Mouse (Mus musculus): ENCODE measurements at regions not wholly inside any gene's neighbourhood (a gene's known extent, or its start where the extent isn't known, plus 50 kb on each side); places are given as distances from the start of the nearest gene placed in this dataset.

DNA sequence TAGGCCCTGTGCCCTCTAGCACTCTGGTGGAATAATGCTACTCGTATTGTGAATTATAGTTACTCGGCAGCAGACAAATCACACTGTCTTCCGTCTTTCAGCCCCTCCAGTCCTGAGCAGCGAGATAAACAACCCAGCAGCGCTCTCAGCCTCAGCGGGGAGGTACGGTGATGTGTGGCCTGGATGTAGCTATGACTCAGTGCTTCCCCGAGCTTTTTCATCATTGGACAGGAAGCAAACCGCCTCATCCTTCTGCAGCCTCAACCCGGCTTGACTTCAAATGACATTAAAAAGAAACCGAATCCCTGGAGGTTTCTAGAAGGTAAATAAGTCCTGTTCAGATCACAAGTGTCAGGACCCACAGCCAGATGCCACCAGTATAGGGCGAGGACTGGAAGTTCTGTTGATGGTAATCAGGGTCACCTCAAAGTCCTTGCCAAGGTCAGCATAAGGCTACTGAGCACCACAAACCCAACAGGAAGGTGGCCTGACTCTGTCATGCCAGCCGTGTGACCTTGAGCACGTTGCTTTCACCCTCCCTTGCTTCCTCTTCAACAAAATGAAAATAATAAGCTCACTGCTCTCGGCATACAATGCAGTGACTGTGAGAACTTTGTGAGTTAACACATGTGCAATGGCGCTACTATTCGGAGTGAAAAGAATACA lies 199.0 kb upstream of the Hes1 start:
- DNase-seq (ENCODE audit: low read depth, low spot score) = no peak

DNA sequence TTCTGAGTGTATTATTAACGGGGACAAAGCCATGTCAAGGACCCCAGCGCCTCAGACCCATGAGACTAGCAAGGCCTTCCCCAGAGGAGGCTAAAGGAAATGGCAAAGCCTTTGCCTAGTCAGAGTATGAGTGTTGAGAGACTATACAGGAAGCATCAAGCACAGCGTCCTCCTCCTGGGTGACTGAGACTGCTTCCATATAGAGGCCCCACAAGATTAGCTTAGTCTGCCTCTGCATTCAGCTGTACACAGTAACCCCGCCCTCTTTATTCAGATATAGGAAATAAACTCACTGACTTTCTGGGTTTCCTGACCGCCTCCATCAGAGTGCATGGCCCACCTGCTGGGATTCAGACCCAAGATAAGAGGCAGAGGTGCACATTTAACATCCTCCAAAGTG lies 192.8 kb upstream of the Hes1 start:
- no peak for DNase-seq (ENCODE audit: low read depth, low spot score)

DNA sequence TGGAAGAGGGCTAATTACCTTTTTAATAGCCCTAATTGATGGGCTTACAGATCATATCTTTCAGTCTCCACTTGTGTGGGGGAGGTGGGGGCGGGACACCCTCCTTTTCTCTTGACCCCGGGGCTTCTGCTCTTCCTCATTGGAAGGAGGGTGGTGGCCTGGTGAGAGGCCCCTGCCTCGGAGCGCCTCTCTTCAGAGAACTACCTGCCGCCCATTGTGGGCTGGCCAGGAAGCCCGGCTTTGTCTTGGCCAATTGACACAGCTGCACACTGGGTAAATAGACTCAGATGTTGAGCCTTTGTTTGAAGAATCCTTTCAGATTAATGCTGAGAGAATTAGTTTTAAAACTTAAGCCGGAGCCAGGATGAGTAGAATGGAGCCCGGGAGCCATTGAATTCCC lies 188.0 kb upstream of the Hes1 start:
- DNase-seq (ENCODE audit: low read depth, low spot score) = no peak

DNA sequence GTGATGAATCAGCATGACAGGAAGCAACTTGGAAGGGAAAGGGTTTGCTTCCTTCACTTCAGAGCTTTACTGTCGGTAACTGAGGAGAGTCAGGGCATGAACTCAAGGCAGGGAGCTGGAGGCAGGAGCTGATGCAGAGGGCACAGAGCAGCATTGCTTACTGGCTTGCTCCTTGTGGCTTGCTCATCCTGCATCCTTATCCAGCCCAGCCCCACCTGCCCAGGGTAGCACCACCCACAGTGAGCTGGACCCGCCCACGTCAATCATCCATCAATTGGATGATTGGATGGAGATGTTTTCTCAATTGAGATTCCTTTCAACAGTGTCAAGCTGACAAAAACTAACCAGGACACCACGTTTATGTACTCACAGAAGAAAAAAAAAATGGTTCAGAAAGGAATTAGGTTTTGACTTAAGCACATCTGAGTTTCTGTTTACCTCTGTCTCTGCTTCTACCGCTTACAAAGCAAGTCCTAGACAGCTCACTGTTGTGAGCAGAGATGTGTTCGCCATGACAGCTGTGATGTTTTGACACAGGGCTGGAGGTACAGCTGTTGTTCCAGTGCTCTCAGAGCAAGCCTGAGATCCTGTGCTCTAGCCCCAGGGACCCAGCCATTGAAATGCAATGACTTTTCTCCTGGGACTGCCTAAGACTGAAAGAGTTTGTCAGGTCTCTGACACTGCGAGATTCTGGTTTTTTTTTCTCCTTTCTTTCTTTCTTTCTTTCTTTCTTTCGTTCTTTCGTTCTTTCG lies 186.6 kb upstream of the Hes1 start:
- DNase-seq (ENCODE audit: low read depth, low spot score) = no peak

DNA sequence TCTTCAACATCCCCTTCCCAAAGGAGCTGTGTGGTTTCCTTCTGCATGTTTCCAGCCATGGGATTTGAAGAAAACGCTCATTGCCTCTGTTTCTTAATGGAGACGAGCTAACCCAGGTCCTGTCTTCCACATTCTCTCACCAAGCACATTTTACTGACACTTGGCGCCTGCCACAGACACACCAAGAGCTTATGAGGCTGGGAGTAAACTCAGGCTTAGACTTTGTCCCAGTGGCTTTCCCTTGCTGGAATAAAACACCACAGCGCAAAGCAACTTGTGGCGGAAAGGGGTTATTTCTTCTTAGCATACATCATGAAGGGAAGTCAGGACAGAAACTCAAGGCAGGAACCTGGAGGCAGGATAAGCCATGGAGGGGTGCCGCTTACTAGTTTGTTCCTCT lies 184.5 kb upstream of the Hes1 start:
- DNase-seq (ENCODE audit: low read depth, low spot score) = no peak

DNA sequence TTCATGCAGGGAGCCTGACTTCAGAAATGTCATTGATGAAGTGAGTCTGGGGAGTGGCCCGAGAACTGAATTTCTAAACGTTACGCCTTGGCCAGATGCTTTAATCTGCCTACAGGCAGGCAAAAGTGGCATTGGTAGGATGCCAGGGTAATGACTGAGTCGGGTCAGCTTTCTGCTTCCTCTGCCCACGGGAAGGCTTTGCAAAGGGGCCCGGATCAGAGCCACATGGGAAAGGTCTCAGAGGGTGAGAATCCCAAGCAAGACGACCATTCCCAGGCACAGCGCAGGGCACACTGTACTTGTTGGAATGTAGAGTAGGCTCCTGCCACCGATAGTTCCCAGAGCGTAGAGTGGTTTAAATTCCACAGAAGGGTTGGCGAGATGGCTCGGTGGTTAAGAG lies 182.7 kb upstream of the Hes1 start:
- DNase-seq (ENCODE audit: low read depth, low spot score) = no peak

DNA sequence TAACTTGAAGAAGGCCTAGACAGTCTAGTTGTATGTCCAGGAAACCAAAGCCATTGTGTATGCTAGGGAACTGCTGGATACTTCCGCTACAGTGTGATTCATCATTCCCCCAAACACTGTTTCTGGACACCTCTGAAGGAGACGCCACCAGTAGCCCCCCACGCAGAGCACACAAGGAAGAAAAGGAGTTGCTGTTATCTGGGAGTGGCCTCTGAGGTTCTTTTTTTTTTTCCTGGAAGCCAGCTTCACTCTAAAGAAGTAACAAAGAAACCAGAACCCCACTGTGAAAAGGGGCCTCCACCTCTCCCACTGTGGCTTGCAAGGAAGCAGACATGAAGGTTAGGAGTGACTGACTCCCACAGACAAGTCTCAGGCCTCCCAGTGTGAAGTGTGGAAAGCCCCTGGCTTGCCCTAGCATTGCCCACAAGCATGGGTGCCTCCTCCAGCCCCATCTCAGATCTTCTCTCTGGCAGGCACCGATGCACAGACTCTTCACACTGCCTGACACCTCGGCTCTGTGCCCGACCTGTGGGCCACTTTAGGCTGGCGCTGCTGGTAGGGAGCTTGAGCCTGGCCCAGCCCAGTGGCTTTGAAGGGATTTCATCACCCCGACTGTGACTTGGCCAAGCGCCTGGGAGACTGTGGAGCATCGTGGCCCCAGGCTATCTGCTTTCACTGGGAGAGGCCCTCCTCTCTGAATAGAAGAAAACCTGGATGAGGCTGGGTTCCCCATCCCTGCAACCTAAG lies 181.8 kb upstream of the Hes1 start:
- DNase-seq (ENCODE audit: low read depth, low spot score) = no peak

DNA sequence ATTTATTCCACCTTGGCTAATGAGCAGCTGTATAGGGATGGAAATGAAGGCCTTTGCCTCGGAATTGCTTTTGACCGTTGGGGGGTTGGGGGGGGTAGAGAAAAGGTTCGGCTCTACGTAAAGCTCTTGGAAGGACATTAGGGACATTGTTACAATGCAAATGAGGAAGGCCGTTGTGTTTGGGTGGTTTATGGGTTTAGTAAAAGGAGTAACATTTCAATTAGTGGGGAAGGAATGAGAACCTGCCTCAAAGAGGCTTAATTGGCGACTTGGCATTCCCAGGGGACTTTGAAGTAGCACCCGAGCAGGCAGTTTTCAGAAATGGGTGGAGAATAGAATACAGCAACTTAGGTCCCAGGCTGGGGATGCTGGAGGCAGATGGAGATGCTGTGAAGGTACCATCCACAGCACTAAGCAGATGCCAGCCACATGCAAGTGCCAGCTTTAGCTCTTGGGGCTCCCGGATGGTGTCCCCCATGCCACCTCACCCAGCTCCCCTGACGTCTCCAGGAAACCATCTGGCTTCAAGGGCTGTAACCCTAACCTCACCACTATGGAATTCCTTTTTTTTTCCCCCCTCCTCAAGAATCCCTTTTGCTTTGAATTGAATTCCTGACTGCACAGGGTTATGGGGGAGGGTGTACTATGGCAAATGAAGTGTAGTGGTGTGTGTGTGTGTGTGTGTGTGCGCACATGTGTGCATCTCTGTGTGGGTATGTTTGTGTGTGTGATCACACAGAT lies 180.8 kb upstream of the Hes1 start:
- DNase-seq (ENCODE audit: low read depth, low spot score) = peak; percentile 79

DNA sequence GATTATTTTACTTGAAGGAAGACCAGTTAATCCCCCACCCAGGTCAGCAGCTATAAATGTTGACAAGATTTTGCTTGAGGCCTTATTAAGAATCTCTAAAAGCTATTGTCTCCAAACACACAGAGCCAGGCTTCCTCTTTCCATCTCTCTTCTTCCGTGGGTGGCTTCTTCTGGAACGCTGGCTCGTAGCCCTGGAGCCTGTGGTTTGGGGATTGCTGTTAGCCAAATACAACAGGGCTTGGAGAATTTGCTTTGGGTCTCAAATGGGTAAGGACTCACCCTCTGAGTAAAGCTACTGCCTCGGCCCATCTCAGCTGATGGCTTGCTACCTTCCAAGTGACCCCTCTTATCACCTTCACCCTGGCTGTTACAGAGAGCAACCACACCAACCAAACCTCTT lies 179.3 kb upstream of the Hes1 start:
- no peak for DNase-seq (ENCODE audit: low read depth, low spot score)

DNA sequence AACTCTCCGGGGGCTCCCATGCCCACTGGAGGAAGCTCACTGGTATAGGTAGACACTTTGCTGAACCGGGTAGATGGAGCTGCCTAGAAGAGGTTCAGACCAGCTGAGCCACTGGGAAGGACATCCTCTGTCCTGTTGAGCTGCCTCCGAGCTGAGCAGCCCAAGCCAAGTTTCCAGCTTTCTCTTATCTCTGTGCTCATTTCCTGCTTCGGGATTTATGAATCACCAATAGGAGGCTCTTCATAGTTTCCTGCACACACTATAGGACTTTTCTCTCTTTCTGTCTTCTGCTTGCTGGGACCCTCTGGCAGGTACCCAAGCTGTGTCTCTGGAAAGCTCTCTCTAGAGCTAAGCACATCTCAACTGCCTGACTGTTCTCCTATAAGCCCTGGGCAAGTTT lies 177.4 kb upstream of the Hes1 start:
- DNase-seq (ENCODE audit: low read depth, low spot score) = no peak

DNA sequence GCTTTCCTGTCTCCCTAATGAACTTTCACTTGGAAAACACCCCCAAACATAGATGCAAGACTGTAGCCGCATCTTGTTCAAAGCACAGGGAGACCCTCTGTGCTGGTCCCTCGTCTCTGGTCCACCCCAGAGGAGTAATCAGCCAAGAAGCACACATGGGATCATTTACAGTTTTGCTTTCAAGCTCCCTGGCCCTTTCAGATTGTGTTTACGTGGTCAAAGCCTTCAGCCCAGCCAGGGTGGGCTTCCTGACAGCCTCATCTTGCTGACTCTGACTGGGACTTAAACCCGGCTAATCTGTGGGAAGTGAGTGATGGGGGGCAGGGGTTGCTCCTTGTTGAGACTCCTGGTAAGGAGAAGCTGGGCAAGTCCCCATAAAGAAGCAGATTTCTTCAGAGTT lies 174.8 kb upstream of the Hes1 start:
- no peak for DNase-seq (ENCODE audit: low read depth, low spot score)

DNA sequence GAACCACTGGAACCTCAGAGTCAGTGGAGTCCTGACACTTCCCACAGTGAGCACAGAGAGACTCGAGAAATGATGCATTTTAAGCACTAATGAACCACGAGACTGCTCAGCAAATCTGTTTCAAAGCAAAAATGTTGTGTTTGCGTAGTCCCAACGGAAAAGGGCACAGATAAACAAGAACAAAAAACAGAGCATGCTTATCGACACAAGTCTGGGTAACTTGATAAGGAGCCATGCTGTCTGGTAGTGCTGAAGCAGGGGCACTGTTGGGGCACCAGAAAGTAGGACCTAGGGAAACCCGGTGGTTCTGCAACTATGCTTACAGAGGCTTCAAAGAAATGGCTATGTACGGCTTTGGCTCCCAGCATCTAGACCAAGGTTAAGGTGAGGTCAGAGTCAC lies 172.7 kb upstream of the Hes1 start:
- no peak for DNase-seq (ENCODE audit: low read depth, low spot score)

DNA sequence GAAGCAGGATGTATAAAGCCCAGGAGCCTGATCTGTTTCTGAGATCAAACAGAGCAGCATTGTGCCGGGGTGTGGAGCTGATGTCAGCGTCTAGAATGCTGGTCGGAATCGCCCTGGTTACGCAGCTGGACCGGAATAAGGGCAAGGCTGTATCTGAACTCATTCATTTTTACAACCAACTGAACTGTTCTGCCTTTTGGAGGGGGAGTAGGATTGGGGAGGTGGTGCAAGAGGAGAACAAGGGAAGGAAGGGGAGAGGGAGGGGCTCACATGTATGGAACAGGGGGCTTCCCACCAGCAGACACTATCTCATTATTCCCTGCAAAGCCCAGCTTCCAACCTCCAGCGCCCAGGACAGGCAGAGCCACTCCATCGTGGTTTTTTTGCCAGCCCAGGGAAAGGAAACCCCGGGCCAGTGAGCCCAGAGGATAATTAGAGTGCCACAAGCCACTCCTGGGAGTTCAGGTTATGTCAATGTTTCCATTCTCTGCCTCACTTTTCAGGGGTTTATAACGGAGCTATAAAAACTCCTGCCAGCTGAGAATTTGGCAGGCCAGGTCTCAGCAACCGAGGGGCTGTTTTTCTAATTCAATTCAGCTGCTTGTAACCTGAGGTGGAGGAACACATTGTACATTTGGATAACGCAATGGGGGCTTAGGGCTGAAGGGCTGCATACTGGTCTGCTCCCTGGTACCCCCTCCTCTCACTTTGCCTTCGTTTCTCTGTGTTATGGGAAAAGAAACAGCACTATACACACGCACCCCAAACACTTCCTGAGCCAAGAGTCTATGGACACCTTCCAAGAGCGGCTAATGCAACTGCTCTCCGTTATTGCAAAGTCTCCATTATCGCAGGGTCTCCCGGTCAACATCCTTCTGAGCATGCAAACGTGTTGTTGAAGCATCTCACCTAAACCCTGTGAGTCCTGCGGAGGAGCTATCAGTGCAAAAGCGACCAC lies 170.0 kb upstream of the Hes1 start:
- DNase-seq (ENCODE audit: low read depth, low spot score) = peak; percentile 91

DNA sequence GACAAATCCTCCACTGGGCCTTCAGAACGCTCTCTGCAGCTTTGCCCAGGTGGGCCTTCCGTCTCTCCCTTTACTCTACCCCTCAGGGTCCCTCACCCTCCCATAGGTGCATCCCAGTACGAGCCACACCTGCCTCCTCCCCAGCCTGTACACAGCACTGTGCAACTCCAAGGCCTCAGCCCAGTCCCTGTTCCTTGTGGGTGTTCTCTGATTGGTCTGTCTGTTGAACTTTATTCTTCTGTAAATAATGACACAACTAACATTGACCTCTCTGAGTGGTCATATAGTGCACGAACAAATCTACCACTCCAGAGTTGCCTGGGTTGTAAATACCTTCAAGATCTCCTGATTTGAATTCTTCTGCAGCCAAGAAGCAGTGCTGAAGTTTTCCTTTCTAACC lies 167.8 kb upstream of the Hes1 start:
- no peak for DNase-seq (ENCODE audit: low read depth, low spot score)

DNA sequence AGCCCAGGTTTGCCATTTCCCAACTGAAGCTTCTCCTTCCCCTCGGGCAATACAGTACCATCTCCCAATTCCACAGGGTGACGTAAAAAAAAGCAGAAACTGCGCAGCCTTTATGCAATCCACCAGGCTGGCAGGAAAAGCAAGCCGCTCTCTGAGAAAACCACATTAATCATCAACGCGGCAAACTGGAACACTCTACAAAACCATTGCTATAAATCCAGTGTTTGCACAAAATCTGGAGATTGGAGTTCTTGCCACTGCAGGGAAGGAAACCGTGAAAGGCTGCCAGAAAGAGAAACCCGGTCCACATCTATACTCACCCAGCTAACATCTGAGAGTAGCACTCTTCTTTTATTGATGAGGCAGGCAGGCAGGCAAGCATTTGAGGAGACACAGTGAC lies 160.7 kb upstream of the Hes1 start:
- no peak for DNase-seq (ENCODE audit: low read depth, low spot score)

DNA sequence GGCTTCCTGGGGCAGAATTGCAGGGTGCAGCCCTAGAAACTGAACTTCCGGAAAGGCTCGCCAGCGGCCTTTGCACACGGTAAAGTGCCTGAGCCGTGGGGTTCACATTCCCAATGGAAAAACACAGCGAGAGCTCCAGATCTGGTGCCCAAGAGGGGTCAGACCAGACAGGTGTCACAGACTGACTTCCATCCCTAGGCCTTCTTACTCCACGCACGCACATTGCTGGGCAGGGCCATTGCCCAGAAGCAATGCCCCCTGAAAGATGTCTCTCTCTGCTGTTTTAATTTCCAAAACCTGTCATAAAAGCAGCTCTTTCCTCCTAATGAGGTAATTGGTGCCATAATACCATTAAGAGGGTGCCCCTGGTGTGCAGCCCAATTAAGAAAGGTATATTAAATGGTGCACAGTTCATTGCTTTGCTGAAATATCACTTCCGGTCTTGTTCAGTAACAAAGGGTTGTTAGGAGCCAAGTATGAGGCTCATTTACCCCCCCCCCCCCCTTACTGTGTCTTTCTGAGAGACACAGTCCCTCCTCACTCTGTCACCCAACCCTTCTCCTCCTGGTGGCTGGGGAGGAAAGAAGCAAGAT lies 159.9 kb upstream of the Hes1 start:
- no peak for DNase-seq (ENCODE audit: low read depth, low spot score)

DNA sequence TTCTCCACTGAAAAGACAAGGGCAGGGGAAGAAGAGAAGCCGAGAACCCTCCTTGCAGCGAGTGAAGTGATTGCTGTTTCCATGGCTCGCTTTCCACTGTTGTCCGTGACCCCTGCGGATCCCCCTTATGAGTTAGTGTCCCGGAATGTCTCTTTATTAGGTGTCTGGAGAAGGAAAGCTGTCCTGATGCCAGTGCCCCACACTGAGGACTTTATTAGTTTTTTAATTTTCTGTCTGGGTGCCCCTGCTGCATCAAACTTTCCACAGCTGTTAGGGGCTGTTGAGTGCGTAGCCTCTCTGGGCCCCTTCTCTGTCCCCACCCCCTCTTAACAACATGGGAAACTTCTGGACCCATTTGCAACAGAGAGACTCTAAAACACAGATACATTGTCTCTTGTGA lies 156.9 kb upstream of the Hes1 start:
- DNase-seq (ENCODE audit: low read depth, low spot score) = peak; percentile 35

DNA sequence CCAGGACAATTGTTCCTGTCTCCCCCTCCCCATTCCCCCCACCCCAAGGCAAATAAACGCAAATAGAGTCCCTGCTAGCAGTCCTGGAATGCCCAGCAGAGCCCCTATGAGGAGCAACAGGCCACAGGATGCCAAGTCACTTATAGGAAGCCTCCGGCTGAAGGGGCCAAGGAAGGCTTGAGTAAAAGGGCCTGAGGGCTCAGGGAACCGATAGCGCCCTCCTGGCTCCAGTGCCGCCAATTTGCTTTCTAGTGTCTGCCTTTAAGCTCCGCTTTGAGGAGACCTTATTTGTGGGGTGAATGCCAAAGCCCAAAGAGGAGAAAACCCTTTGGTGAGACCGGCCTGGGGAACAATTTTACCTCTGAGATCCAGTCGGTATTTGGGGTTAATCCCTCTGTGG lies 156.2 kb upstream of the Hes1 start:
- DNase-seq (ENCODE audit: low read depth, low spot score) = no peak

DNA sequence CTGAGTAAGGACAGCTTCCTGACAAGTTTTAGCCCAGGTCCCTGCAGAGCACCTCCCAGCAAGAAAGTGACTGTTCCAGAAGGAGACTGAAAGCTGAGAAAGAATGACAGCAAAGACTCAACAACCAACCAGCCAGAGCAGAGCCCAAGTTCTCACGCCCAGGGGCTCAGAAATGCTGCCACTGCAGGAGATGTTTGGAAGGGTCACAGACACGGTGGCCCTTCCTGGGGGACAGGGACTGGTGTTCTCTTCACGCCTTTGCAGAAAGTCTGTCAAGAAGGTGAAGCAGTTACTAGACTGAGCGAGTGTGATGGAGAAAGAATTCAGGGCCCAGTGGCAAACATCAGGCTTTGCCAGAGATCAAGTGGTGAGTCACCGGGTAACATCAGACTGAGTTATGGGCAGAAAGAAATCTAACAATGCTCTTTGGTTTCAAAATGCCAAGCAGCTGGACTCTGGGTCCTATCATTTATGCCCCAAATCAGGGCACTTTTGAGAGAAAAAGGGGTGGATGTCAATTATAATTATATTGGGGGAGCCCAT lies 154.2 kb upstream of the Hes1 start:
- no peak for DNase-seq (ENCODE audit: low read depth, low spot score)

DNA sequence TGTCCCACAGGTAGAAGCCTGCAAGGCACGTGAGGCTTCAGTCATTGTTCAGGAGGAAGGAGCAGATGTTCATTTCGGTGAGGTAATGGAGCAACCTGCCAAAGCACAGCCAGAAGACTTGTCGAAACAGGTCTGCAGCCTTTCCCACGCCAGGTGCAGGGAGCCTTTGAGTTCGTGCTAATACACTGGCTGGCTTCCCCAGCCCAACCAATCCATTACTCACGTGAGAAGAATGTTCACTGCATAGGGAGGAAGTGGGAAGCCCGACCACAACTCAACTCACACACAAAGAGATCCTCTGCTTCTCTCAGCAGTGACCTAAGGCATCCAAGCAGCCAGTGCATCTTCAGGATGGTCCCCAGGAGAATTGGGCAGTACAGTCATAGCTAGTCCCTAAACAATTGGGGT lies 153.0 kb upstream of the Hes1 start:
- DNase-seq (ENCODE audit: low read depth, low spot score) = peak; percentile 53
